Mouse (Mus musculus) heart, adult 8-10 months (tissue): ENCODE measurements around the gene Gm45521. TPM values are rescaled to one million over a fixed set of nuclear protein-coding genes. Genes with fewer than 3 reads are reported as not detected.
"Not testable (repeated sequence)": the region's sequence is repeated elsewhere in the genome, so short reads cannot be mapped to it uniquely, and the experiment has no call there.

Experiments
- DNase-seq: peaks from one replicate; pipeline ENCODE4 v3.0.0; 2022; ENCODE audit warnings: low spot score
- total RNA-seq, 4 experiments: library from RNA; stranded (reverse); gene quantifications; 2 replicates each; pipeline ENCODE4 v1.2.4; 2022

The Gm45521 gene
- total RNA-seq, 4 experiments from 2014 or later: not detected

DNA sequence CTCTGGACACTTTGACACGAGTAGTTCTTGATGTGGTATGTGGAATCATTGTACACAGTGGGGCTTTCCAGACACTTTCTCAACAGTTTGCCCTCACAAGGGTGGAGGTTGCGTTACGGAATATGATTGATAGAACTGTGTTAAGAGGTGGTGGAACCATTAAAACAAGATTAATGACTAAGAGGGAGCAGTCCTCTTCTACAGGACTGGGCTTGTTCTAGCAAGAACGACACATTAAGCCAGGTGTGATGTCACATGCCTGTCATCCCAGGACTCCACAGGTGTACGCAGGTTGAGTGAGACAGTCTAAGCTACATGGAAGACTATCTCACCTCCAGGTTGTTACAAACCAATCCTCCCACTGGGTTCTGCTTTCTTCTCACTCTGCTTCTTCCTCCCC lies 42.3 kb downstream of the Gm45521 start:
- no peak for DNase-seq

DNA sequence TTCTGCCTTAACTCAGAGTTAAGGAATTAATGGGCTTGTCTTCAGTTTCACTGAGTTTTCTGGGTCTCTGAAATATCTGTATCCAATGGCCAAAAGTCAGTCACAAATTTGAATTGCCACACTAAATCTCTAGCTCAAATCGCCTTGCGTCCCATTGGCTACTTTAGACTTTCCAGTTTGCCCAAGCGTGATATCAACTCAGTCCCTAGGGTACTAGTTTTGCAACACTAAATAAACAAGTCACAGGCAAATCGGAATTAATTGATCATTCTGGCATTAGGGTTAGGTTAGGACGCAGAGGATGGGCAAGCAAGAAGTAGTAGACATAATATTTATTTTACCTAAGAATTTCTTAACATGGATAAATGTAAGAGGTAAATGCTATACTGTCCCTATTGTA lies 43.2 kb downstream of the Gm45521 start:
- no peak for DNase-seq

DNA sequence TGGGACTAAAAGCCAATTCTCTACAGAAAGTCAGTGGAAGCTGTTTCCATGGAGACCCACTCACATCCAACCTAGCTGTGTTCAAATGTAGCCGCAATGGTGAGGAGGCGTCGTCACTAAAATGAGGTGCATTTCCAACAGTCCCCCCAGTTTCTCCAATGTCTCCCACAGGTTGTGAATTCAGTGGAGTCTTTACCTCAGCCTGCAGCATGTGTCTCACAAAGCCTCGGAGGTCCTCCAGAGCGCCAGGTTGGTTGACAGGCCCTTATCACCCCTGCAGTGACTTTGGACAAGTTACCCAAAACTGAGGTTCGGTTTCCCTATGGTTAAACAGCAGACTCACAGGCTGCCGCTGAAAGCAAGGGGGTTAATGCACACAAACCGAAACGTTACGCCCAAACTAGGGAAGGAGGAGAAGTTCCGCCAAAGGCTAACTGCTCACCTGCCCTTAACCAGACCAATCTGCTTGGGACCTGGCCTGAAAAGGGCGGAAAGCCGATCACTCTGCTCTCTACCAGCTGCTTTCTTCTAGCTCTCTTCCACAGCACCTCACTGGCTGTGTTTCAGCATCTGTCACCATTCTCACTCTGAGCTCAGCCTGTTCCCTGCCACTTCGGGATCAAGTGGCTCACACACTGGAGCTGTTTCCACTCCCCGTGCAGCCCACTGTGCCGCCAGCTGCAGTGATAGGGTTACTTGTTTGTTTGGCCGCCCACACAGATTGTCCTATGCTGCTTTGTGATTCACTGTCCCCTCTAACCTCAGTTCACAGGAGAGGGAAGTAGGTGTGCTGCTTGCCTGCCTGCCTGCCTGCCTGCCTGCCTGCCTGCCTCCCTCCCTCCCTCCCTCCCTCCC lies 44.0 kb downstream of the Gm45521 start:
- DNase-seq: no peak

DNA sequence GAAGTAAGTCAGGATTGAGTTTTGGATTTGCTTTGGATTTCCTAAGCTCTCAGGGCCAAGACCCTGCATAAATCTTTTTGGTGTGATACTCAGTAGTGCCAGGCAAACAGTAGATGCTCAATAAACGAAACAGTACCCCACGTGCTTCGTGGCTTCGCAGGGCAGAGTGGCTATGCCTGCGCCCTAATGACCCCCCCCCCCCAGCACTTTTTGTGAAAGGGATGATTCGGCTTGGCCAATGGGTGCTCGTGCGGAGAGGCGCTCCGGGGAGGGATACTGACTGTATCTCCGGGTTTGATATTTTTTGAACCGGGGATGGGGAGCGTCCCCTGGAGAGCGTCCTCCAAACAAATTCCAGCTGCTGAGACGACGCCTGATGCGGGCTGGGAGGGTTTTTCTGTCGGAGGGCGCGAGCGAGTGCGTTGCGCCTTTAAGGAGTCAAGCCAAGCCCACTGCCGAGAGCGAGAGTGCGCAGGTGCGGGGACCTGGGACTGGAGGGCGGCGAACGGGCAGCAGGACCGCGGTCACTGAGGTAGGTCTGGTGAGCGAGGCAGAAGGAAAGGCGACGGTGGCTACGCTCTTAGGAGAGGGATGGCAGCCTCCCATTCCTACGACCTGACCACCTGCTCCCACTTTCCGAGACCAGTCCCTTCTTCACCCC lies 45.5 kb downstream of the Gm45521 start, which contains the start of gene Abhd6:
Gene Abhd6, plus strand, starts transcription at position 471 of the 661 bp plus-strand sequence.
- peak; percentile 80 for DNase-seq

DNA sequence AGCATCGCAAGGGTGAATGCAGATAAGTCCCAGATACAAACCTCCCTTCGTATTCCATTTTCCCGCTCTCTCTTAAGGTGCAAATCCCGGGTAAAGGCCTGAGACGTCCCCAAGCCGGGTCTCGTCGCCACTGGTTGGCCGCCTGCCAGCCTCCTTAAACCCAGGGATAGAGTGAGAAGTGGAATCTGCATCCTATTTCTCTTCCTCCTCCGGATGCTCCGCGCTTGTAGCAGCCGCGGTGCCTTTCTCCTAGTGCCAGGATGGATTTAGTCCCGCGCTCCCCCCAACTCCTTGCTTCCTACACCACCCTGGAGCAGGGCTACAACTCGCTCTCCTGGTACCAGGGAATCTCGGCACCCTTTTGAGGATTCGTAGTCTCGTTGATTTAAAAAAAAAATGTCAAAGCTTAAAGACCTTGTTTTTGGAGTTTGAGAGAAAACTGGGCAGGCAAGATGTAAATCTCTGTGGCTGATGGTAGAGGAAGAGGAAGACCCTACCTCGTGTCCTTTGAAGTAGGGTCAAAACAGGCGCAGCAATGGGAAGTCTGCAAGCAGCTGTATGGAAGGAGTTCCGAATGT lies 46.1 kb downstream of the Gm45521 start:
- DNase-seq: peak; percentile 42

DNA sequence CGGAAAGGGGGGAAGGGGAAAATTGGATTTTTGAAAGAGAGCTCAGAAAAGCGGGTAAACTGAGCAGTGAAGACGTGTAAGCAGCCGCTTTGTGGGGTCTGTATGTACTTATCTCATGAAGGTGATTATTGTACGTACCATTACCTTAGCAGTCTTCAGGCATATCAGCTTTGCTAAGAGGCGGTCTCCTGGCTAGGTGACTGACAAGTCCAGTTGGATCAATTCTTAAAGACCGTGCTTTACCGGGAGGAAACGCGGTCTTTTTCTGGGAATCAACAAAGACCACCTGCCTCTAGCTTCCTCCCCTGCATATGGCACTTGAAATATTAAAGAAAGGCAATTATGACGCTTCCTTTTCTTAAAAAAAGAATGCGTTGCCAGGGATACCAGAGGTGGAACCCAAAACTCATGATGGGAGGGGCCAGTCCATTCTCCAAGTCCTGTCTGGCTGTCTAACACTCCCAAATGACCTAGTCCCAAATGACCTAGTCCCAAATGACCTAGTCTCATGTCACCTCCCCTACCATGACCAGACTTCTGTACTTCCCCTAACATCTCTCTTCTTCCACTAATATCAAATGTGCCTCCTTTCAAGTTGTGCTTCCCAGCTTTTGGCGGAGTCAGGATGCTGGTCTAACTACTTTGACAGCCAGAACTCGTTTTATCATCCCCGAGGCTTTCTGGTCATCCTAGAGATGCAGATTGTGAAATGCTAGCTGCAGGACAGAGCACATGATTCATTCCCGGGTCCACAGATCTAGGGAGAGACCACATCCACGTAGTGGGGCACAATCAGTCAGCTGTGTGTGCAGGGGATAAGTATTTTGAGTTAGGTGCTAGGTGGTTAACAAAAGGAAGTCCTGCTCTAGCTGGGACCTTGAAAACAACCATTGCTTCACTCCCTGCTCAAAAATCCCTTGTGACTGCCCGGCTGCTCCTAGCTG lies 46.9 kb downstream of the Gm45521 start:
- no peak for DNase-seq

DNA sequence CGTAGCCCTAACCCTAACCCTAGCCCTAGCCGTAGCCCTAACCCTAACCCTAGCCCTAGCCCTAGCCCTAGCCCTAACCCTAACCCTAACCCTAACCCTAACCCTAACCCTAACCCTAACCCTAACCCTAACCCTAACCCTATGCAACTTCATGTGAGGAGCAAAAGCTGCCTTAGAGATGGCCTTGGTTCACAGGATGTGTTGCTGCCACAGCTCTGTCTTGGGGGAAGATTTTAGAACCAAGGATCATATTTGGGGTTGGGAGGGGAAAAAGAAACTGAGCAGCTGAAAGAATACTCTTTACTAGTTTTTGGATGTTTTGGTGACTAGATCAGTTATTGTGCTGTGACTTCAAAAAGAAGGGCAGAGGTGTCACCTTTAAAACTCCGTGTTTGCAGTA lies 49.0 kb downstream of the Gm45521 start:
- DNase-seq: not testable (repeated sequence)

DNA sequence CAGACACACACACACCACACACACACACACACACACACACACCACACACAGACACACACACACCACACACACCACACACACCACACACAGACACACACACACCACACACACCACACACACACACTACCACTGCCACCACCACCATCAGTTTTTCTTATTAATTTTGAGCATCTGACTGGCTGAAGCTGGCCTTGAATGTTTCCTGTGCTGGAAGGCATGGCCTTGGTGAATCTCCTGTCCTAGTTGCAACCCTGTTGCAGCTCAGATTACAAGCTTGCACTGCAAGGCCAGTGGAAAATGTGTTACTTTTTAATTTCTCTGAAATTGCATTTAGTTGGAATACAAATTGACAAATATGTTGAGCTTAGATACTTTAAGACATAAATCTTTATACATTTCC lies 50.0 kb downstream of the Gm45521 start:
- DNase-seq: no peak

DNA sequence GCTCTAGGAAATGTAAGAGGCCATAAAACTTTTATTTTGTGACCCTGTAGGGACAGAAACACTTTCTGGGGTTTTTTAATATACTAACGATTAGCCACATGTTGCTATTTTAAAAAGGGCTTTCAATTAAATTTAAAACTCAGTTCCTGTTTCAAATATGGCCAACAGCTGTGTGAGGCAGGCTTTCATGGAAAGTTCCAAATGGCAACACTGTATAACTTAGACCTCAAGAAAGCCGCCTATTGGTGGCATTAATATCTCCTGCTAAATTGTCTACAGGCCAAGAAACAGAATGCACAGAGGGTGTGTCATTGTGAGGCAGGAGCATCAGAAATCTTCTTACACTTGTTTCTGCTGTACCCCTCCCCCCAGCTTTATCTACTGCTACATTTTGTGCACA lies 50.4 kb downstream of the Gm45521 start:
- no peak for DNase-seq

DNA sequence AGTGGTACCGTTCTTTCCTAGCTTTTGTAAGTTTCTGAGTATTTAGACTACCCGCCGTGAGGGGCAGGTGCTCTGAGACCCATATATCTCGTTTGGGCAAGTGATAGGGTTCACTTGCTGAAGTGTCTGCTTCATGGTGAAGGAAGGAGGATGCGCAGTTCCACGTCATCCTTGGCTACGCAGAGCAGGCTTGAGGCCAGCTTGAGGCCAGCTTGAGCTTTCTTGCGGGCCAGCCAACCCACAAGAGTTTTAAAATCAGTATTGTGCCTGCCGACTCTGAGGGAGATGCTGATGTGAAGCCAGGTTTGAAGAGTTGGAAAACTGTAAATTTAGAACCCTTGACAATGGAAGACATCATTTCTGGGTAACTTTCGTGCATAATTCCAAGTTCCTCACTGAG lies 50.8 kb downstream of the Gm45521 start:
- DNase-seq: no peak

Other genes with a start within 250 kb of the Gm45521 start
- gene Gm26661, start 165.7 kb upstream of the Gm45521 start, total RNA-seq: not detected
- gene Flnb, start 139.3 kb upstream of the Gm45521 start, total RNA-seq: 10 to 100 TPM; 14.3 to 31.5 (median 21.0) TPM
- under 1 TPM in 3 of 4 experiments, not detected in 1; 0.06 to 0.17 (median 0.11) TPM for gene Dnase1l3, start 37.3 kb downstream of the Gm45521 start, total RNA-seq
- 10 to 100 TPM; 11.0 to 14.3 (median 12.2) TPM for gene Abhd6, start 45.6 kb downstream of the Gm45521 start, total RNA-seq
- 10 to 100 TPM; 26.2 to 33.3 (median 28.2) TPM for gene Rpp14, start 123.1 kb downstream of the Gm45521 start, total RNA-seq
- 10 to 100 TPM; 21.5 to 25.4 (median 24.6) TPM for gene Pxk, start 140.9 kb downstream of the Gm45521 start, total RNA-seq
- 100 to 1,000 TPM; 726 to 851 (median 790) TPM for gene Pdhb, start 215.7 kb downstream of the Gm45521 start, total RNA-seq